Mouse (Mus musculus) liver, adult 2 months (tissue): ENCODE results near the gene Mettl9.

Experiments used
- CTCF ChIP-seq: fragments of 200-500 bp; IDR thresholded peaks from 2 replicates; pipeline ENCODE4 v1.5.1; 2011; ENCODE audit warnings: low read depth, low read length, control low read depth
- POLR2A ChIP-seq: fragments of 200-500 bp; IDR thresholded peaks from 2 replicates; pipeline ENCODE4 v1.6.1; 2011; ENCODE audit warnings: low read length, control low read depth; ENCODE audit not compliant: insufficient read depth; ENCODE audit errors: extremely low read depth

GRCm38 (mm10) chr7:121040595-121040994 is 6.3 kb downstream of the Mettl9 start:
- TF ChIP-seq POLR2A (no peak), CTCF (no peak)
